Mouse (Mus musculus) forebrain, embryonic 15.5 days (tissue): ENCODE measurements around the gene Chmp3. TPM values are rescaled to one million over a fixed set of nuclear protein-coding genes. Genes with fewer than 3 reads are reported as not detected.

Source experiments
- ATAC-seq: fragments of 200-750 bp; cut with Nextera tagmentation; replicated peaks from 2 replicates; pipeline ENCODE4 v1.8.0; 2017; ENCODE audit warnings: mild to moderate bottlenecking, moderate TSS enrichment, moderate library complexity
- H3K27ac ChIP-seq: fragments of 300-500 bp; sonication (generic); replicated peaks from 2 replicates; pipeline ENCODE4 v1.5.1; 2015; ENCODE audit warnings: mild to moderate bottlenecking, inconsistent platforms
- H3K27me3 ChIP-seq: fragments of 300-500 bp; sonication (generic); 2 replicates; pipeline ENCODE4 v1.6.1; 2015; ENCODE audit warnings: inconsistent platforms
- H3K36me3 ChIP-seq: fragments of 300-500 bp; sonication (generic); 2 replicates; pipeline ENCODE4 v1.6.1; 2015; ENCODE audit warnings: mild to moderate bottlenecking, inconsistent platforms
- H3K4me1 ChIP-seq: fragments of 300-500 bp; sonication (generic); 2 replicates; pipeline ENCODE4 v1.6.1; 2015; ENCODE audit warnings: inconsistent platforms
- H3K4me2 ChIP-seq: fragments of 300-500 bp; sonication (generic); replicated peaks from 2 replicates; pipeline ENCODE4 v1.6.1; 2015; ENCODE audit warnings: mild to moderate bottlenecking, inconsistent platforms
- H3K4me3 ChIP-seq: fragments of 300-500 bp; sonication (generic); 2 replicates; pipeline ENCODE4 v1.5.1; 2015; ENCODE audit warnings: mild to moderate bottlenecking, inconsistent platforms
- H3K9ac ChIP-seq: fragments of 300-500 bp; sonication (generic); replicated peaks from 2 replicates; pipeline ENCODE4 v1.6.1; 2015; ENCODE audit warnings: mild to moderate bottlenecking, inconsistent platforms
- H3K9me3 ChIP-seq: fragments of 300-500 bp; sonication (generic); 2 replicates; pipeline ENCODE4 v1.6.1; 2016; ENCODE audit warnings: inconsistent platforms
- WGBS: fragments of 180-500 bp; shearing (Covaris S2); methylation state at CpG from one replicate; pipeline ENCODE4 v1.1.7; 2015; ENCODE audit warnings: mixed read lengths; 5-methylcytosine and 5-hydroxymethylcytosine counted together
- polyA plus RNA-seq: library from polyadenylated mRNA; unstranded; fragments of >200 nt; fragmentation: Nextera tagmentation; extraction: Ambion mirVana; gene quantifications from 2 replicates; pipeline ENCODE4 v1.2.1, GENCODE M21; 2015

Chmp3 gene
- 61.6 and 65.9 TPM in 2 replicates for polyA plus RNA-seq

GRCm38 (mm10) chr6:71543686-71544499, at the start of gene Chmp3:
Gene Chmp3, plus strand, starts transcription at chr6:71543797.
- under 1% methylated on average over 59 of the region's 59 CpGs for WGBS
- H3K9ac ChIP-seq, result peak within 1 kb of the TSS; percentile 96
- no peaks in the 10 kb centered on the region for H3K27me3 ChIP-seq
- peak within 1 kb of the TSS; percentile 75 for H3K4me3 ChIP-seq
- H3K27ac ChIP-seq, result peak within 1 kb of the TSS; percentile 96
- no peaks in the 10 kb centered on the region for H3K36me3 ChIP-seq
- ATAC-seq, result peak; percentile 100
- H3K4me2 ChIP-seq, result peak within 1 kb of the TSS; percentile 54
- peaks cover 10% of the 10 kb centered on the region for H3K4me1 ChIP-seq
- H3K9me3 ChIP-seq, result no peaks in the 10 kb centered on the region

GRCm38 (mm10) chr6:71494341-71495020, 49.1 kb upstream of the Chmp3 start:
- peak overlapping the region; percentile 99 for H3K9ac ChIP-seq
- WGBS, result under 1% methylated on average over 45 of the region's 46 CpGs
- H3K36me3 ChIP-seq, result peaks cover 6% of the 10 kb centered on the region; the same call in 1 of the 2 replicates
- no peaks in the 10 kb centered on the region for H3K9me3 ChIP-seq
- H3K27me3 ChIP-seq, result no peaks in the 10 kb centered on the region
- peak overlapping the region; percentile 62 for H3K4me3 ChIP-seq
- H3K27ac ChIP-seq, result peak overlapping the region; percentile 99
- peak overlapping the region; percentile 43 for H3K4me2 ChIP-seq
- ATAC-seq, result peak; percentile 51
- peaks cover 24% of the 10 kb centered on the region for H3K4me1 ChIP-seq

GRCm38 (mm10) chr6:71500575-71500974, 43.0 kb upstream of the Chmp3 start:
- Histone ChIP-seq H3K4me3 (no peak overlapping the region), H3K36me3 (peaks cover 8% of the 10 kb centered on the region), H3K4me2 (no peak overlapping the region), H3K9ac (no peak overlapping the region), H3K9me3 (no peaks in the 10 kb centered on the region), H3K27me3 (no peaks in the 10 kb centered on the region), H3K4me1 (peaks cover 25% of the 10 kb centered on the region), H3K27ac (no peak overlapping the region)
- no peak for ATAC-seq
- WGBS, result 87% methylated on average over 3 of the region's 3 CpGs

- Histone ChIP-seq H3K9ac (no peak overlapping the region), H3K27ac (no peak overlapping the region), H3K36me3 (peaks cover 15% of the 10 kb centered on the region), H3K27me3 (no peaks in the 10 kb centered on the region), H3K4me1 (0 out of 2 replicates have a peak, but pooled peaks cover 11% of the 10 kb centered on the region), H3K4me3 (no peak overlapping the region), H3K9me3 (no peaks in the 10 kb centered on the region), H3K4me2 (no peak overlapping the region)
- WGBS, result 50% methylated on average over 4 of the region's 4 CpGs
- no peak for ATAC-seq
Observed at GRCm38 (mm10) chr6:71503001-71503400, 40.6 kb upstream of the Chmp3 start.

GRCm38 (mm10) chr6:71503670-71504069, 39.9 kb upstream of the Chmp3 start:
- Histone ChIP-seq H3K27ac (no peak overlapping the region), H3K4me2 (no peak overlapping the region), H3K9ac (no peak overlapping the region), H3K36me3 (peaks cover 15% of the 10 kb centered on the region), H3K4me3 (no peak overlapping the region), H3K4me1 (0 out of 2 replicates have a peak, but pooled peaks cover 8% of the 10 kb centered on the region), H3K27me3 (no peaks in the 10 kb centered on the region), H3K9me3 (no peaks in the 10 kb centered on the region)
- ATAC-seq, result no peak

- whole genome bisulfite sequencing, result 86% methylated on average over 4 of the region's 4 CpGs
- H3K27me3 ChIP-seq, result no peaks in the 10 kb centered on the region
- no peak overlapping the region for H3K4me2 ChIP-seq
- H3K27ac ChIP-seq, result no peak overlapping the region
- no peaks in the 10 kb centered on the region for H3K9me3 ChIP-seq
- H3K9ac ChIP-seq, result no peak overlapping the region
- H3K4me1 ChIP-seq, result 0 out of 2 replicates have a peak, but pooled peaks cover 6% of the 10 kb centered on the region
- no peak for ATAC-seq
- peaks cover 19% of the 10 kb centered on the region for H3K36me3 ChIP-seq
- no peak overlapping the region for H3K4me3 ChIP-seq
Observed at GRCm38 (mm10) chr6:71504091-71504490, 39.5 kb upstream of the Chmp3 start.

- Histone ChIP-seq H3K36me3 (peaks cover 34% of the 10 kb centered on the region), H3K9ac (no peak overlapping the region)
- 86% methylated on average over 2 of the region's 2 CpGs for WGBS
Observed at GRCm38 (mm10) chr6:71505671-71506070, 37.9 kb upstream of the Chmp3 start.

GRCm38 (mm10) chr6:71519476-71519875, 24.1 kb upstream of the Chmp3 start:
- Histone ChIP-seq H3K4me1 (no peaks in the 10 kb centered on the region), H3K36me3 (0 out of 2 replicates have a peak, but pooled peaks cover 4% of the 10 kb centered on the region), H3K4me3 (no peak overlapping the region), H3K9ac (no peak overlapping the region), H3K27me3 (no peaks in the 10 kb centered on the region), H3K4me2 (no peak overlapping the region), H3K27ac (no peak overlapping the region), H3K9me3 (no peaks in the 10 kb centered on the region)
- no peak for ATAC-seq
- WGBS, result 94% methylated on average over 4 of the region's 4 CpGs

More at GRCm38 (mm10) chr6:71505671-71506070, 37.9 kb upstream of the Chmp3 start:
- ATAC-seq, result no peak
- Histone ChIP-seq H3K4me2 (no peak overlapping the region), H3K27ac (no peak overlapping the region), H3K4me3 (no peak overlapping the region), H3K9me3 (no peaks in the 10 kb centered on the region), H3K4me1 (0 out of 2 replicates have a peak, but pooled peaks cover 6% of the 10 kb centered on the region), H3K27me3 (no peaks in the 10 kb centered on the region)

- Histone ChIP-seq H3K27ac (peak overlapping the region; percentile 71), H3K4me2 (no peak overlapping the region), H3K27me3 (no peaks in the 10 kb centered on the region), H3K9ac (no peak overlapping the region), H3K4me3 (no peak overlapping the region), H3K4me1 (0 out of 2 replicates have a peak, but pooled peaks cover 3% of the 10 kb centered on the region), H3K36me3 (no peaks in the 10 kb centered on the region), H3K9me3 (no peaks in the 10 kb centered on the region)
- 55% methylated on average over 3 of the region's 3 CpGs for WGBS
- peak; percentile 75 for ATAC-seq
Observed at GRCm38 (mm10) chr6:71525556-71525955, 18.0 kb upstream of the Chmp3 start.

- H3K4me2 ChIP-seq, result no peak overlapping the region
- WGBS, result 86% methylated on average over 10 of the region's 10 CpGs
- ATAC-seq, result 0 out of 2 replicates have a peak, but pooled peaks have one; percentile 6
- 0 out of 2 replicates have a peak, but pooled peaks cover 3% of the 10 kb centered on the region for H3K4me1 ChIP-seq
- H3K27me3 ChIP-seq, result no peaks in the 10 kb centered on the region
- no peak overlapping the region for H3K9ac ChIP-seq
- no peaks in the 10 kb centered on the region for H3K36me3 ChIP-seq
- H3K27ac ChIP-seq, result no peak overlapping the region
- H3K4me3 ChIP-seq, result no peak overlapping the region
- H3K9me3 ChIP-seq, result no peaks in the 10 kb centered on the region
Observed at GRCm38 (mm10) chr6:71527056-71527455, 16.5 kb upstream of the Chmp3 start.

- no peaks in the 10 kb centered on the region for H3K9me3 ChIP-seq
- H3K36me3 ChIP-seq, result no peaks in the 10 kb centered on the region
- H3K9ac ChIP-seq, result no peak overlapping the region
- no peak overlapping the region for H3K4me2 ChIP-seq
- no peak overlapping the region for H3K4me3 ChIP-seq
- H3K27me3 ChIP-seq, result no peaks in the 10 kb centered on the region
- H3K27ac ChIP-seq, result no peak overlapping the region
- H3K4me1 ChIP-seq, result 0 out of 2 replicates have a peak, but pooled peaks cover 3% of the 10 kb centered on the region
- 90% methylated on average over 9 of the region's 9 CpGs for WGBS
- ATAC-seq, result no peak
Observed at GRCm38 (mm10) chr6:71527826-71528225, 15.8 kb upstream of the Chmp3 start.

- Histone ChIP-seq H3K9ac (no peak overlapping the region), H3K4me1 (0 out of 2 replicates have a peak, but pooled peaks cover 3% of the 10 kb centered on the region), H3K27me3 (no peaks in the 10 kb centered on the region), H3K4me3 (no peak overlapping the region), H3K4me2 (no peak overlapping the region), H3K27ac (no peak overlapping the region), H3K9me3 (no peaks in the 10 kb centered on the region), H3K36me3 (no peaks in the 10 kb centered on the region)
- ATAC-seq, result no peak
- WGBS, result 83% methylated on average over 8 of the region's 8 CpGs
Observed at GRCm38 (mm10) chr6:71530176-71530575, 13.4 kb upstream of the Chmp3 start.
